Comparison of ENCODE assay signal across 16 mouse cellular contexts in the genomic region with DNA sequence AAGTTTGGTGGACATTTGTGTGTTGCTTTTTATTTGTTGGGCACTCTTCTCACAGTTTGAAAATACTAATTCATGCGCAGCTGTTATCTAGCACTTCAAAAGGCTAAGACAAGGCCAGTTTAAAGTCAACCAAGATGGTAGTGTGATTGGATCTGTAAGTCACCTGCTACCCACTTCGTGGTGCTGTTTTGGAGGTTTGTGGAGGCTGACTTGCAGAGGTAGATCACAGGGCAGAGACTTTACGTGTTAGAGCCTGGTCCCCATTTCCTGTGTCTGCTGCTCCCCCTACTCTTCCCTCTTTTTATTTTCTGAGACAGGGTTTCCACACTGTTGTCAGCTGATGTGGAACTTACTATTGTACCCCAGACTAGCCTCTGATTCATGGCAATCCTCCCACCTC. TPM values are rescaled to one million over a fixed set of nuclear protein-coding genes. Genes with fewer than 3 reads are reported as not detected.
"Had no signal": no experiment of that assay in that cellular context is flagged by ENCODE, and none has a peak within 500 bp of the region (broad histone marks: within the 10 kb centered on the region; RNA-seq: fewer than 3 reads in every experiment).

No protein-coding gene starts in this region.

- ATAC-seq: liver, embryonic 12.5 days had no signal

- DNase-seq: kidney, adult 2 months; kidney, postnatal 25 days; layer of hippocampus, adult 9-11 months; liver; lung, adult 18-20 months; lung, postnatal 10 days; lung, postnatal 36 days; midbrain, embryonic 14.5 days; right cerebral cortex, adult 18-20 months; right cerebral cortex, postnatal 14 days; right cerebral cortex, postnatal 4 days had no signal

RNA-seq across cellular contexts. Expression of gene Efcab9, which starts 57.2 kb away (rescaled TPM):
- total RNA-seq: megakaryocyte-erythroid progenitor cell, adult 5-6 weeks; midbrain, postnatal 0 days had no signal
- polyA plus RNA-seq: kidney, adult 2 months; large intestine, adult 2 months; midbrain, embryonic 14.5 days; midbrain, postnatal 0 days; neural tube, embryonic 15.5 days had no signal
